Mouse (Mus musculus) adrenal gland, postnatal 0 days (tissue): Measurements from ENCODE around the gene Tollip. TPM values are rescaled to one million over a fixed set of nuclear protein-coding genes. Genes with fewer than 3 reads are reported as not detected.

Source experiments
- polyA plus RNA-seq: library from polyadenylated mRNA; unstranded; fragments of >200 nt; fragmentation: Nextera tagmentation; extraction: Ambion mirVana; gene quantifications from 2 replicates; pipeline ENCODE4 v1.2.1, GENCODE M21; 2015

The Tollip gene
- polyA plus RNA-seq = 31.8 and 37.8 TPM in 2 replicates

DNA sequence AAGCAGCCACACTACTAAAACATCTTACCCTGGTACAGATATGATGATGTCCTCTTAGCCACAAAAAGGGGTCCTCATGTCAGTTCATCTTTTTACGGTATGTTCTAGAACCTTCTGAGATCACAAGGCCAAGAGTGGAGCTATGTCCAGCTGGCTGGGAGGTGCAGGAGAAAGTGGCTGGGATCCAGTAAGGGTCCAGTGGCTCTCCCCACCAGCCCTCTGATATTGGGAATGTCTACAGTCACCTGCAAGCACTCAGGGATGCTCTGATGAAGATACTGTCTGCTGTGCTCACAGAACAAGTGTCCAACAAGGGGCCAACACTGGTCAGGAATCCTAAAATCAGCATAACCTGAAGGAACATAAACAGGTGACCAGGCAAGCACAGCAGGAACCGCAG, at the start of gene Tollip:
Gene Tollip, minus strand, starts transcription at position 101 of the 400 bp plus-strand sequence.

DNA sequence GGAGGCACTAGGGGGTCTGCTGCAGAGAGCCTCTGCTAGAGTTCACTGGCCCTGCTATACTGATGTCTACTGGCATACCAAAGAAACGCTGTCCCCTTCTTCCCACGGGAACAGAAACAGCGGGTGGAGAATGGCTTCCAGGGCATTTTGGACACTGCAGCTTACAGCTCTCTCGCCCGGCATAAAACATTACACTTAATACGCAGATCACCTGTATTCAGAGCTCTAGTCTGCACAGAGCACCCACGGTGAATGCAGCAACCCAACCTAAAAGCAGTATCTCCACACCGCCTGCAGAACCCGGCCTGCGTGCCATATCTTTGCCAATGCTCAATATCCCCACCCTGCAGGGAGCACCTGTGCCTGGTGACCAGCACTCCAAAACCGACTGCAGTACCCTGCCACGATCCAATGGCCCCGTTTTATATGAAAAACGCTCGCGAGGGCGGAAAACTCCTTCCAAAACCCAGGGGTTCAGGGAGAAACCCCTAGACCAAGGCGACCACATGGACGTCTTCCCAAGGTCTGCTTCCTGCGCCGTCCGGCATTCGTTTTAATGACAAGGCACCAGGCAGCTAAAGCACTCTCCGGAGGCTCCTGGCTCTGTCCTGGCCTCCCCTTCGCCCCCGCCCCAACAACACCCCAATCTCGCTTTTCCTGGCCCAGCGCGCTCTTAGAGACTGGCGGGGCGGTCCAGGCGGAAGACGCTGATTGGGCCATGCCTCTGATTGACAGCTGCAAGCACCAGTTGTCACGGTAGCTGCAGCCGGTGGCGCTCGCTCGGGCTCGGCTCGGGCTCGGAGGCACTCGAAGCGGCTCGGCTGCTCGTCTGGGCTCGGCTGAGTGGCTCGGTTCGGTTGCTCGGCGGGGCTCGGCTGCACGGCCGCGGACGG, 30.8 kb upstream of the Tollip start, which contains the start of gene Brsk2:
Gene Brsk2, plus strand, starts transcription at position 846 of the 893 bp plus-strand sequence.

DNA sequence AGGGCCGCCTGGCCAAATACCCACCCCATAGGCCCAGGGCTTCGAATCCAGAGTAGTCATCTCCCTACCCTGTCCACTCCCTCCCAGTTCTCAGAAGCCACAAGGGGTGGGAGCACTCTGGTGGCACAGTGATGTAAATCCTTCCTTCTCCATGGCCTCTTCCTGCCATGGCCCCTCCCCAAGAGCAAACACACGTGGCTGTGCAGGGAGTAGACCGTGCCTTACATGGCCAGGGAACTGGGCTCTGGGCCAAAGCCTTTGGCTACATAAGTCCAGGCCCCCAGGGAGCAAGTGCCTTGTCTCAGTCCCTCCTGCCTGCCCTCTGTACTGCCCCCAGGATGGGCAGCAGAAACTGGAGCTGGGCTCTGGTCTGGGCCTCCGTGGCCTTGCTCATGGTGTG, 79.5 kb downstream of the Tollip start, which contains the start of gene Muc5b:
Gene Muc5b, plus strand, starts transcription at position 292 of the 400 bp plus-strand sequence.

Other genes with a start within 250 kb of the Tollip start
- gene Muc2, start 228.2 kb downstream of the Tollip start, polyA plus RNA-seq = 0.17 and 0.41 TPM in 2 replicates
- gene Muc5ac, start 129.5 kb downstream of the Tollip start, polyA plus RNA-seq = 0.05 TPM in 1 of 2 replicates, not detected in the other
- gene Muc5b, start 79.4 kb downstream of the Tollip start, polyA plus RNA-seq = 0.03 and 0.46 TPM in 2 replicates
- 0.88 and 2.3 TPM in 2 replicates for gene Brsk2, start 31.2 kb upstream of the Tollip start, polyA plus RNA-seq
- 70.3 and 97.4 TPM in 2 replicates for gene Mob2, start 142.6 kb upstream of the Tollip start, polyA plus RNA-seq
- gene Dusp8, start 177.3 kb upstream of the Tollip start, polyA plus RNA-seq = 10.1 and 15.8 TPM in 2 replicates
- not detected in 2 replicates for gene Gm45618, start 202.2 kb upstream of the Tollip start, polyA plus RNA-seq
- gene Gm39115, start 217.5 kb upstream of the Tollip start, polyA plus RNA-seq = not detected in 2 replicates
- gene Gm45337, start 226.1 kb upstream of the Tollip start, polyA plus RNA-seq = not detected in 2 replicates
- not detected in 2 replicates for gene Gm29735, start 238.6 kb upstream of the Tollip start, polyA plus RNA-seq
- not detected in 2 replicates for gene Gm4553, start 247.2 kb upstream of the Tollip start, polyA plus RNA-seq